Mouse (Mus musculus) ES-Bruce4 (cell line): ENCODE measurements around the gene Ern1. TPM values are rescaled to one million over a fixed set of nuclear protein-coding genes. Genes with fewer than 3 reads are reported as not detected.
A peak's percentile ranks its signal among the peaks of the same experiment; 100 is the strongest.
"Not testable (repeated sequence)": the region's sequence is repeated elsewhere in the genome, so short reads cannot be mapped to it uniquely, and the experiment has no call there.

Experiments
- H3K27ac ChIP-seq: 2 replicates; pipeline ENCODE4 v1.5.1; 2012; ENCODE audit warnings: low read length, inconsistent platforms; ENCODE audit not compliant: insufficient read depth
- H3K27me3 ChIP-seq: 2 replicates; pipeline ENCODE4 v1.6.1; 2012; ENCODE audit warnings: mild to moderate bottlenecking, low read length, inconsistent platforms; ENCODE audit not compliant: control insufficient read depth, poor library complexity, insufficient read depth, severe bottlenecking
- H3K36me3 ChIP-seq: 2 replicates; pipeline ENCODE4 v1.6.1; 2012; ENCODE audit warnings: inconsistent platforms, mild to moderate bottlenecking, low read length, moderate library complexity; ENCODE audit not compliant: control insufficient read depth, poor library complexity, insufficient read depth, severe bottlenecking
- H3K4me1 ChIP-seq: one replicate; pipeline ENCODE4 v1.8.1; 2011; ENCODE audit warnings: low read length; ENCODE audit not compliant: control insufficient read depth, insufficient read depth
- H3K4me3 ChIP-seq: 2 replicates; pipeline ENCODE4 v1.5.1; 2011; ENCODE audit warnings: low read depth, mild to moderate bottlenecking, low read length
- H3K9ac ChIP-seq: 2 replicates; pipeline ENCODE4 v1.6.1; 2012; ENCODE audit warnings: low read depth, mild to moderate bottlenecking, inconsistent platforms; ENCODE audit not compliant: poor library complexity, severe bottlenecking
- H3K9me3 ChIP-seq: replicated peaks from 2 replicates; pipeline ENCODE4 v1.6.1; 2012; ENCODE audit warnings: mild to moderate bottlenecking, low read length, inconsistent platforms; ENCODE audit not compliant: control insufficient read depth, poor library complexity, insufficient read depth, severe bottlenecking
- CTCF ChIP-seq: IDR thresholded peaks from one replicate; pipeline ENCODE4 v1.8.1; 2011; ENCODE audit warnings: low read depth, low read length
- EP300 ChIP-seq: IDR thresholded peaks from 2 replicates; pipeline ENCODE4 v1.6.1; 2011; ENCODE audit warnings: low read depth, low read length; ENCODE audit not compliant: insufficient read depth
- POLR2A ChIP-seq: IDR thresholded peaks from one replicate; pipeline ENCODE4 v1.8.1; 2011; ENCODE audit warnings: low read length; ENCODE audit not compliant: insufficient read depth
- polyA plus RNA-seq: library from polyadenylated mRNA; stranded (reverse); fragments of >200 nt; gene quantifications from 2 replicates; pipeline ENCODE4 v1.2.4, GENCODE M21; 2011; ENCODE audit warnings: low read depth; ENCODE audit not compliant: missing spikeins, insufficient read depth, insufficient read length

The Ern1 gene
- polyA plus RNA-seq, 1 experiment, result 9.4 TPM

- Histone ChIP-seq H3K27me3 (no peaks in the 10 kb centered on the region), H3K27ac (no peak overlapping the region), H3K9me3 (no peaks in the 10 kb centered on the region), H3K4me1 (peaks cover 2% of the 10 kb centered on the region), H3K36me3 (no peaks in the 10 kb centered on the region), H3K9ac (no peak overlapping the region), H3K4me3 (no peak overlapping the region)
- no peak for TF ChIP-seq POLR2A
- no peak for TF ChIP-seq CTCF
- TF ChIP-seq EP300, result no peak
These were observed 5.5 kb upstream of the Ern1 start for GRCm38 (mm10) chr11:106492984-106493669.

GRCm38 (mm10) chr11:106491393-106491792 lies 3.7 kb upstream of the Ern1 start:
- no peaks in the 10 kb centered on the region for H3K9me3 ChIP-seq
- no peaks in the 10 kb centered on the region; the same call in 1 of the 2 replicates for H3K27me3 ChIP-seq
- no peak overlapping the region for H3K27ac ChIP-seq
- H3K4me1 ChIP-seq, result peaks cover 2% of the 10 kb centered on the region
- H3K36me3 ChIP-seq, result no peaks in the 10 kb centered on the region
- TF ChIP-seq POLR2A (no peak), CTCF (peak; percentile 61), EP300 (no peak)
- no peak overlapping the region for H3K9ac ChIP-seq
- no peak overlapping the region for H3K4me3 ChIP-seq

GRCm38 (mm10) chr11:106490600-106490999 lies 2.9 kb upstream of the Ern1 start:
- not testable (repeated sequence) for H3K4me3 ChIP-seq, H3K27ac ChIP-seq, H3K4me1 ChIP-seq, H3K36me3 ChIP-seq, H3K27me3 ChIP-seq, H3K9ac ChIP-seq, H3K9me3 ChIP-seq

- Histone ChIP-seq H3K27me3 (no peaks in the 10 kb centered on the region; the same call in 1 of the 2 replicates), H3K36me3 (no peaks in the 10 kb centered on the region), H3K9ac (no peak overlapping the region), H3K9me3 (no peaks in the 10 kb centered on the region), H3K4me3 (no peak overlapping the region), H3K27ac (no peak overlapping the region), H3K4me1 (peaks cover 2% of the 10 kb centered on the region)
- TF ChIP-seq POLR2A, result no peak
- no peak for TF ChIP-seq CTCF
- TF ChIP-seq EP300, result no peak
These were observed 2.4 kb upstream of the Ern1 start for GRCm38 (mm10) chr11:106490057-106490456.

- H3K9me3 ChIP-seq, result no peaks in the 10 kb centered on the region
- H3K9ac ChIP-seq, result 0 out of 2 replicates have a peak overlapping the region, but pooled peaks have one; percentile 3
- no peaks in the 10 kb centered on the region; the same call in 1 of the 2 replicates for H3K27me3 ChIP-seq
- no peak overlapping the region for H3K27ac ChIP-seq
- H3K4me3 ChIP-seq, result no peak overlapping the region
- peaks cover 2% of the 10 kb centered on the region for H3K4me1 ChIP-seq
- no peaks in the 10 kb centered on the region for H3K36me3 ChIP-seq
- TF ChIP-seq POLR2A (no peak), CTCF (no peak), EP300 (no peak)
These were observed 1.5 kb upstream of the Ern1 start for GRCm38 (mm10) chr11:106489036-106489693.

- H3K9me3 ChIP-seq, result no peaks in the 10 kb centered on the region
- no peaks in the 10 kb centered on the region; the same call in 1 of the 2 replicates for H3K27me3 ChIP-seq
- H3K4me1 ChIP-seq, result peaks cover 2% of the 10 kb centered on the region
- H3K27ac ChIP-seq, result peak overlapping the region; percentile 17
- TF ChIP-seq EP300, result no peak
- TF ChIP-seq POLR2A, result no peak
- TF ChIP-seq CTCF, result no peak
- peak overlapping the region; percentile 70 for H3K4me3 ChIP-seq
- no peaks in the 10 kb centered on the region for H3K36me3 ChIP-seq
- peak overlapping the region; percentile 57 for H3K9ac ChIP-seq
These were observed 492 bp upstream of the Ern1 start for GRCm38 (mm10) chr11:106488126-106488561.
